Mouse (Mus musculus): ENCODE measurements around the gene Rapgef5.

GRCm38 (mm10) chr12:117789017-117789416 lies 272.7 kb downstream of the Rapgef5 start:
- TF ChIP-seq CTCF (IDR thresholded peaks at IDR 0.05; ENCODE audit: control insufficient read depth, insufficient read depth, insufficient read length), result no peak
- no peak for TF ChIP-seq USF1 (IDR thresholded peaks at IDR 0.05; ENCODE audit: low read depth)
- TF ChIP-seq FOSL1 (IDR thresholded peaks at IDR 0.05; ENCODE audit: insufficient read depth, low read length, poor library complexity, severe bottlenecking), result no peak
- no peak for TF ChIP-seq CEBPB (IDR thresholded peaks at IDR 0.05; ENCODE audit: low read depth)
